Mouse (Mus musculus): ENCODE measurements around the gene Nhlh1. TPM values are rescaled to one million over a fixed set of nuclear protein-coding genes. Genes with fewer than 3 reads are reported as not detected.
A peak's percentile ranks its signal among the peaks of the same experiment; 100 is the strongest.

The Nhlh1 gene
- total RNA-seq, 2 experiments from 2014 or later, result not detected

DNA sequence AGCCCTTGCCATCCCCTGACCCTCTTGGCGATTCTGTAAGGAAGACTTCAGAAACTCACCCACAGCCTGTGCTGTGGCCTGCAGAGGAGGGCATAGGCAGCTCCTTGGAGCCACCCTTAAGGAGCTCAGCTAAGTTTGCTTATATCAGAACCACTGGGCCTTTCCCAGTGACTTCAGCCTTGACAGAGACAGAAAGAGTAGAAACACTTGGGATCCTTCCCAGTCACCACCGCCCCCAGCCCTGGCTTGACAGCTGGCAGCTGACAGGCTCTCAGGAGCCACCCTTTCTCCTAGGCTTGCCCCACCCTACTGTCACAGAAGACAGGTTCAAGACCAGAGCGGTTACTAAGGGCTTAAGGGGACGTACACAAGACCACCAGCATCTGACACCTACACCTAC lies 1.1 kb downstream of the Nhlh1 start:
- intact Hi-C loops (cut with DNase I), result no loop called here
- no peak for DNase-seq

- DNase-seq, result no peak
- intact Hi-C loops (cut with DNase I), result loop anchor here (2.0 to 5.0 kb wide), 2 partner anchors 13 to 64 kb away; no protein-coding TSS in a partner anchor
These were observed 3.6 kb downstream of the Nhlh1 start for GRCm38 (mm10) chr1:172053541-172054440.

DNA sequence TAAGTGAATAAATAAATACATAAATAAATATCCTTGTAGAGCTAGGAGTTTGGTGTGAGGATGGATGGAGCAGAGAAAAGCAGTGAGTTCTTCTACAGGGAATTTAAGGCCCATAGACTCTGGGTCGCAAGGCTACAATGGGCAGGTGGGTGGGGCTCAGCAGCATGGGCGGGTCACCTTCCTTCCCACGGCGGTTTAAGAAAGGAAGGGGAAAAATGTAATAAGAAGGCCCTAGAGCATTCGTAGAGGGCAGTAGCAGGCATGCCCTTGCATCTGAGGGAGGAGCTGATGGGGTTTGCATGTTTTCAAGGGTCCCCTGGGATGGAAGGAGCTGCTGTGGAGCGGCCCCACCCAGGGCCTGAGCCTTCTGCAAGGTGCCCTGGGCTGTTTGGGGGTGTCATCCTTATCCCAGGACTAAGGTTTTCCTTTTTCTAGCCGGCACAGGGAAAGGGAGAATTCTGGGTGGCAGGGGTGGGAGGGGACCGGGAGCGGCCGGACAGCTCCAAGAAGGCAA lies 4.5 kb downstream of the Nhlh1 start:
- DNase-seq, result no peak
- intact Hi-C loops (cut with DNase I), result loop anchor here (2.0 to 5.0 kb wide), 2 partner anchors 14 to 64 kb away; no protein-coding TSS in a partner anchor

DNA sequence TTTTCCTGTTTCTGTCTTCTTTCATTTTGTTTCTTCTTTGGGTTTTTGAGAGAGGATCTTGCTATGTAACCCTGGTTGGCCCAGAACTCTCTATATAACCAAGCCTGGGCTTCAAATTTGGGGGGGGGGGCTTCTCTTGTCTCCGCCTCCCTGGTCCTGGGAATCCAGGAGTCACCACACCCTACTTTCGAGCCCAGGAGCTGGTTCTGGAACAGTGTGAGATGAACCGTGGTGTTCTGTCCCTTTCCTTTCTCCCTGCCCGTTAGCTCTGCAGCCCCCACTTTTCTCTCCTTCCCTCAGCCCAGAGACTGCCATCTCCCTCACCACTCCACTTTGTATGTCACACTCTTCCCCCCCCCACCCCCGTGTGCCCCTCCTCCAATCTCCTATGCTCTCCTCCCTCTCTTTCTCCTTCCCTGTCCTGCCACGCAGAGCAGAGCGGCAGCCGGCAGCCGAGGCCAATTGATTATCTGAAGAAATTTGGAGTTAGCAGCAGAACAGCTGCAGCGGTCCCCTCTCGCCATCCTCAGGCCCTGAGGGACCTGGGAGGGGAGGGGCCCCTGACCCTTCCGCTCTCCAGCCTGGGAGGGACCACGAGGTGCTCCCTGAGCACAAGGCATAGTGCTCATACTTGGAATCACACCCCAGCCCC lies 8.1 kb downstream of the Nhlh1 start:
- intact Hi-C loops (cut with DNase I), result loop anchor here (5.0 kb wide), 2 partner anchors 273 to 308 kb away; no protein-coding TSS in a partner anchor
- no peak for DNase-seq

- intact Hi-C loops (cut with DNase I), result loop anchor here (5.0 kb wide), 2 partner anchors 274 to 309 kb away; no protein-coding TSS in a partner anchor
- DNase-seq, result no peak
These were observed 9.1 kb downstream of the Nhlh1 start for GRCm38 (mm10) chr1:172048241-172048734.

- DNase-seq, result peak; percentile 43 to 46
- intact Hi-C loops (cut with DNase I), result loop anchor here (5.0 kb wide), 2 partner anchors 275 to 310 kb away; no protein-coding TSS in a partner anchor
These were observed 10.4 kb downstream of the Nhlh1 start for GRCm38 (mm10) chr1:172046938-172047337.

DNA sequence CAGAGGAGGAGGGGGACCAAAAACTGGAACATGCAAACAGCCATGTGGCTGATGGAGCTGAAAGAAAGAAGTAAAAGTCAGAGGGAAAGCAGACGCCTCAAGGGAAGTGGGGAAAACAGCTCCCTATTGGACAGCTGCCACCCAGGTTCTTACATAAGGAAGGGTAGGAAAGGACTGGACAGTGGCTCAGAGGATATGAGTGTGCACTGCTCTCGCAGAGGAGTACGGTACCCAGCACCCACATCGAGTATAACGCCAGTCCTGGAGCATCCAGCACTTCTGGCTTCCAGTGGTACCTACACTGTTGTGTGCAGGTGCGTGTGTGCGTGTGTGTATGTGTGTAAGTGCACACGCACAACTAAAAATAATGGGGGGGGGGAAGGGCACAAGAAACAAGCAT lies 11.0 kb downstream of the Nhlh1 start:
- intact Hi-C loops (cut with DNase I), result loop anchor here (5.0 kb wide), 2 partner anchors 276 to 311 kb away; no protein-coding TSS in a partner anchor
- DNase-seq, result no peak

DNA sequence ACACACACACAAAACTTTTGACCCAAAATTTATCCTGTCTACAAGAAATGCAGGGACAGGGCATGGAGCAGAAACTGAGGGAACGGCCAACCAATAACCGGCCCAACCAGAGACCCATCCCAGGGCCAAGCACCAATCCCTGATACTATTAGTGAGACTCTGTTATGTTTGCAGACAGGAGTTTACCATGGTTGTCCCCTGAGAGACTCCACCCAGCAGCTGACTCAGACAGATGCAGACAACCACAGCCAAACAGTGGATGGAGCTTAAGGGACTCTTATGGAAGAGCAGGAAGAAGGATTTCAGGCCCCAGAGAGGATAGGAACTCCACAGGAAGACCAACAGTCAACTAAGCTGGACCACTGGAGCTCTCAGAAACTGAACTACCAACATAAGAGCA lies 27.5 kb downstream of the Nhlh1 start:
- peak in 1 of 2 experiments; percentile 16 for DNase-seq
- intact Hi-C loops (cut with DNase I), result no loop called here

DNA sequence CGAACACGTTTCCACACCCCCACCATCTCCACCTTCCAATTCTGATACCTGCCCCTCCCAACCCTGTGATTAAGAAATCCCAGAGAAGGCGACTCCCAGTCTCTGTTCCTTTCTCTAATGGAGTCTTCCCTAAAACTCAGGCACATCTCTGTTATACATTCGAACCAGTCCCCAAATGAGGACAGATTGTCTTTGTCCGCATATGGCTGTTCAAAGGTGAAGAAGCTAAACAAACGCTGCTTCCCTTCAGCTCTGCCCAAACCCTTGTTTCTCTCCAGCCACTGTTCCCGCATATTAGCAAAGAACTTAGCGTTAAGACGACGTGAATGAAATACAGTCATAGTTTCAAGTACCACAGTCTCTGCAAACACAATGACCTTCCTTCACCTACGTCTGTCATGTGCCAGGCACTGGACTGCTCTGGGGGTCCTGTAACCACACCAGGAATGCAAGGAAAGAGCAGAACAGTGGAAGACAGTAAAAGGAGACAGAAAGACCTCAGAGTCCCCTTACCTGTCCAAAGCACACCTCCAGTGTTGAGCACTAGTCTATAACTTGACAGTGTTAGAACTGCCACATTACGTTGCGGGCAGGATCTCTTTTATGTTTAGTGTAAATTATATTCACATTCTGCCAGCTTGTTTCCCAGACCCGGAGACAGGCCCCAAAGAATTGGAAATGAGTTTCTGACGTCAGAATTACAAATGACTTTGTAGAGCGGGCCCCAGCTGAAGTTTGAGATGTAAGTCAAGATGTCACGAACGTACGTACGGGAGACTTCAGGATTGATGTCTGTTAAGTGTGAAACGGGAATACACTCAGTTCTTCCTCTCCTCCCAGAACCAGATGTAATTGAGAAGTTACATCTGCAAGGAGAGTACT lies 28.7 kb downstream of the Nhlh1 start, which contains the start of gene Vangl2:
Vangl2 (minus strand) TSS at position 51 of the 882 bp plus-strand sequence.
- DNase-seq, result no peak
- intact Hi-C loops (cut with DNase I), result no loop called here

DNA sequence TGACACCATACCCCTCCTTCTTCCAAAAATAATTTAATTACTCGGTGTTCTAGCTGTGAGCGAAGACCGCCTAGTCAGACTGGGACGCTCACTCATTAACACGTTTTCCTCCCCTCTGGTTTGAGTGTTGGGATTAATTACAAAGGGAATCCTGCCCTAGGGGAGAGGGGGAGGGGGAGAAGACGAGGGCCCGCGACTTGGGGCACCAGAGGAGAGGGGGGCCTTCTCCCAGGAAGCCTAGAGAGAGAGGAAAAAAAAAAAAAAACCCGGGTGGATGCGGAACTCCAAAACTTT lies 29.6 kb downstream of the Nhlh1 start:
- intact Hi-C loops (cut with DNase I), result no loop called here
- DNase-seq, result no peak

GRCm38 (mm10) chr1:172027010-172027808 lies 30.2 kb downstream of the Nhlh1 start:
- intact Hi-C loops (cut with DNase I), result no loop called here

DNA sequence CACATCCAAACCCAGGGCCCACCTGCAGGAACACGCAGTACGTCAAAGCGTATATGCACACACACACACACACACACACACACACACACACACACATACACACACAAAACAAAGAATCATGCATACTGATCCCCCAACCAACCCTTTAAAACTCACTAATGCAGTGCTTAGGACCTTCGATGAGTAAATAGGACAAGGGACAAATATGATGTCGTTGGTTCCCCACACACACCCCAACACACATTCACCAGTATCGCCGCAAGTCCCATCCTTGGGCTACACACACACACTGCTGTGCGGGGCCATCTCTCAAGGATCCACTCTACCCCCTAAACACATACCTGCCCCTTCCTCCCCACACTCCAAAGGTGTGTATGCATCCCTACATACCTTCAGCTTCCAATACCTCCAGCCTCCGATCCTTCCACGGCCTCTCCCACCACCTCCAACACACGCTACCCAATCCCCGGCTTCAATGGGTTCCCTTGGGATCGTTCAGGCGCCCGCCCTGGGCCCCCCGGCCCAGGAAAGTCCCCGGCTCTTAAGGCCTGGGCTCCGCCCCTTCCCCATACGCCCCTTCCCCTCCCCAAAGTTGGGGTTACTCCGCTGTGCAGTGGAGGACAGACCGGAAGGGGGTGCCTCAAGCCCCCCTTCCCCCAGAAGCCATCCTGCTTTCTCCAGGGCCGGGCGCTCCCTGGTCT lies 31.0 kb downstream of the Nhlh1 start:
- DNase-seq, result peak in 1 of 2 experiments; percentile 14
- intact Hi-C loops (cut with DNase I), result no loop called here

More at GRCm38 (mm10) chr1:172027010-172027808, 30.2 kb downstream of the Nhlh1 start:
- DNase-seq, result peak; percentile 81 to 84

GRCm38 (mm10) chr1:172025201-172025904 lies 32.0 kb downstream of the Nhlh1 start:
- DNase-seq, result peak in 1 of 2 experiments; percentile 9
- intact Hi-C loops (cut with DNase I), result no loop called here

DNA sequence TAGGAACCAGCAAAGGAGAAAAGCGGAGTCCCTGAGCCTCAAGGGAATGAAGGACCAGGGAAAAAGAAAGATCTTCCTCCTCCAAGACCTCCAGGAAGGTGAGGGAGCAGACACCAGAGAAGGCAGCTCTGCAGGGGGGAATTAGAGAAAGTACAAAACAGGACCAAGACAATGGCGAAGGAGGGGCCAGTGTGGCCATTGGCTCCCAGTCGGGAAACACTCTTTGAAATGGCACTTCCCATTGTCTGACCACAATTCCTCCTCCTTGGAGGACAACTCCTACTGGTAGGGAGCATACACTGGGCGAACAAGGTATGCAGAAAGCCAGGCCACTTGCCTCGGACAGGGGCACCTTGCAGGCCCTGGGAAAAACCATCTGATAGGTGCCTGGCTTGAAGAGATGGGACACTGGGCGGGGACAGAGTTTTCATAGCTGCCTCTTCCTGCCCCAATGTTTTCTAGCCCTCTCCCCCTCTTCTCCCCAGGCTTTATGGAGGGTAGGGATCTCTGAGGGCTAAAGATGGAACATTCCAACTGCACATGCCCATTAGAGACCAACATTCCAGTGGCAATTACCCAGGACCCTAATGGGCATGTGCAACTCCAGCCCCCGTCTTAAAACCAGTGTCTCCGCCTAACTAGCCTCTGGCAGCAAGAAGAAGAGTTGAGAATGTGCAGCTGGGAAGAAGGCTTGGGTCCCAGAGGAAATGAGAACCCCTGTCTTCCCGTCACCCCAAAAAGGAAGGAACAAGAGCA lies 33.1 kb downstream of the Nhlh1 start:
- intact Hi-C loops (cut with DNase I), result no loop called here
- no peak for DNase-seq

- intact Hi-C loops (cut with DNase I), result no loop called here
- no peak for DNase-seq
These were observed 37.4 kb downstream of the Nhlh1 start for GRCm38 (mm10) chr1:172019863-172020521.

- intact Hi-C loops (cut with DNase I), result no loop called here
These were observed 38.0 kb downstream of the Nhlh1 start for GRCm38 (mm10) chr1:172019339-172019738.

More at GRCm38 (mm10) chr1:172019339-172019738, 38.0 kb downstream of the Nhlh1 start:
- no peak for DNase-seq
